Mouse (Mus musculus) MEL (cell line): ENCODE measurements around the gene Sorcs2. TPM values are rescaled to one million over a fixed set of nuclear protein-coding genes. Genes with fewer than 3 reads are reported as not detected.

Experiments
- DNase-seq: peaks from one replicate; pipeline ENCODE4 v3.0.0; 2011; ENCODE audit warnings: low read depth, low spot score
- H3K27ac ChIP-seq: 2 replicates; pipeline ENCODE4 v1.5.1; 2012; ENCODE audit warnings: low read depth, mild to moderate bottlenecking, control low read depth, low read length, moderate library complexity; ENCODE audit not compliant: control insufficient read depth
- H3K27me3 ChIP-seq, 2 experiments: fragments of 150-350 bp in 1 of 2; sonication (generic) in 1 of 2; 2 replicates each; pipeline ENCODE4 v1.6.1; 2012; ENCODE audit warnings: low read length in 2 of 2, mild to moderate bottlenecking in 2 of 2, improper control_type of control experiment in 1 of 2, moderate library complexity in 1 of 2; ENCODE audit not compliant: insufficient read depth in 2 of 2, control insufficient read depth in 1 of 2
- H3K36me3 ChIP-seq, 2 experiments: 2 replicates each; pipeline ENCODE4 v1.6.1; 2012 to 2014; ENCODE audit warnings: low read length in 2 of 2, improper control_type of control experiment in 1 of 2, inconsistent platforms in 1 of 2, mild to moderate bottlenecking in 1 of 2; ENCODE audit not compliant: insufficient read depth in 2 of 2, control insufficient read depth in 1 of 2
- H3K4me1 ChIP-seq, 2 experiments: fragments of 150-350 bp in 1 of 2; sonication (generic) in 1 of 2; 2 replicates each; pipeline ENCODE4 v1.6.1; 2012; ENCODE audit warnings: low read length in 2 of 2, improper control_type of control experiment in 1 of 2, mild to moderate bottlenecking in 1 of 2; ENCODE audit not compliant: insufficient read depth in 2 of 2, control insufficient read depth in 1 of 2
- H3K4me3 ChIP-seq, 2 experiments: fragments of 150-350 bp in 1 of 2; sonication (generic) in 1 of 2; 2 replicates each; pipeline ENCODE4 v1.5.1; 2012; ENCODE audit warnings: low read depth in 2 of 2, low read length in 2 of 2, mild to moderate bottlenecking in 2 of 2, moderate library complexity in 2 of 2, control low read depth in 1 of 2, improper control_type of control experiment in 1 of 2; ENCODE audit not compliant: control insufficient read depth in 1 of 2, insufficient read depth in 1 of 2
- H3K79me2 ChIP-seq: 2 replicates; pipeline ENCODE4 v1.6.1; 2012; ENCODE audit warnings: mild to moderate bottlenecking, low read length, moderate library complexity; ENCODE audit not compliant: control insufficient read depth, poor library complexity, insufficient read depth
- H3K9ac ChIP-seq: 2 replicates; pipeline ENCODE4 v1.6.1; 2012; ENCODE audit warnings: low read depth, mild to moderate bottlenecking, control low read depth, low read length, moderate library complexity; ENCODE audit not compliant: control insufficient read depth, poor library complexity, severe bottlenecking
- H3K9me3 ChIP-seq: fragments of 150-350 bp; sonication (generic); replicated peaks from 2 replicates; pipeline ENCODE4 v1.6.1; 2012; ENCODE audit warnings: mild to moderate bottlenecking, low read length, improper control_type of control experiment, moderate library complexity; ENCODE audit not compliant: insufficient read depth
- BHLHE40 ChIP-seq: IDR thresholded peaks from 2 replicates; pipeline ENCODE4 v1.6.1; 2012; ENCODE audit warnings: low read depth, mild to moderate bottlenecking, inconsistent platforms, low read length, improper control_type of control experiment, borderline replicate concordance
- CTCF ChIP-seq, 3 experiments: IDR thresholded peaks in 2 of 3; conservative IDR thresholded peaks in 1 of 3; 2 replicates each; pipeline ENCODE4 v1.5.1; 2011 to 2012; ENCODE audit warnings: low read length in 3 of 3, low read depth in 2 of 3, mild to moderate bottlenecking in 2 of 3, improper control_type of control experiment in 1 of 3, inconsistent platforms in 1 of 3, mixed read lengths in 1 of 3, moderate library complexity in 1 of 3; ENCODE audit not compliant: control insufficient read depth in 1 of 3, insufficient read depth in 1 of 3, poor library complexity in 1 of 3, severe bottlenecking in 1 of 3
- ELF1 ChIP-seq: IDR thresholded peaks from 2 replicates; pipeline ENCODE4 v1.6.1; 2014; ENCODE audit warnings: low read depth, mild to moderate bottlenecking, inconsistent platforms, low read length, improper control_type of control experiment, moderate library complexity
- ETS1 ChIP-seq: IDR thresholded peaks from 2 replicates; pipeline ENCODE4 v1.6.1; 2012; ENCODE audit warnings: low read depth, mild to moderate bottlenecking, inconsistent platforms, low read length, improper control_type of control experiment, moderate library complexity
- GATA1 ChIP-seq: IDR thresholded peaks from 2 replicates; pipeline ENCODE4 v1.6.1; 2011; ENCODE audit warnings: low read depth, low read length, improper control_type of control experiment
- HCFC1 ChIP-seq: IDR thresholded peaks from 2 replicates; pipeline ENCODE4 v1.6.1; 2012; ENCODE audit warnings: low read depth, mild to moderate bottlenecking, inconsistent platforms, low read length, improper control_type of control experiment, moderate library complexity
- JUND ChIP-seq: IDR thresholded peaks from 2 replicates; pipeline ENCODE4 v1.6.1; 2011; ENCODE audit warnings: low read depth, mild to moderate bottlenecking, improper control_type of control experiment, low read length
- KAT2A ChIP-seq: conservative IDR thresholded peaks from 2 replicates; pipeline ENCODE4 v1.6.1; 2012; ENCODE audit warnings: low read depth, low read length, improper control_type of control experiment, inconsistent platforms
- MAX ChIP-seq: IDR thresholded peaks from 2 replicates; pipeline ENCODE4 v1.6.1; 2011; ENCODE audit warnings: low read length, improper control_type of control experiment
- MAZ ChIP-seq: IDR thresholded peaks from 2 replicates; pipeline ENCODE4 v1.6.1; 2012; ENCODE audit warnings: low read depth, mild to moderate bottlenecking, inconsistent platforms, low read length, improper control_type of control experiment
- MXI1 ChIP-seq: IDR thresholded peaks from 2 replicates; pipeline ENCODE4 v1.6.1; 2011; ENCODE audit warnings: mild to moderate bottlenecking, low read depth, low read length, improper control_type of control experiment
- NELFE ChIP-seq: IDR thresholded peaks from 2 replicates; pipeline ENCODE4 v1.6.1; 2011; ENCODE audit warnings: low read depth, low read length, improper control_type of control experiment
- SIN3A ChIP-seq: IDR thresholded peaks from 2 replicates; pipeline ENCODE4 v1.6.1; 2012; ENCODE audit warnings: low read length, improper control_type of control experiment, inconsistent platforms
- TBP ChIP-seq: IDR thresholded peaks from 2 replicates; pipeline ENCODE4 v1.8.0; 2011; ENCODE audit warnings: low read depth, low read length, improper control_type of control experiment
- UBTF ChIP-seq: IDR thresholded peaks from 2 replicates; pipeline ENCODE4 v1.6.1; 2012; ENCODE audit warnings: low read depth, mild to moderate bottlenecking, inconsistent platforms, low read length, improper control_type of control experiment, moderate library complexity, borderline replicate concordance; ENCODE audit not compliant: insufficient read depth
- USF1 ChIP-seq: IDR thresholded peaks from 2 replicates; pipeline ENCODE4 v1.6.1; 2014; ENCODE audit warnings: low read depth, mild to moderate bottlenecking, inconsistent platforms, low read length, improper control_type of control experiment, moderate library complexity
- ZC3H11A ChIP-seq: IDR thresholded peaks from 2 replicates; pipeline ENCODE4 v1.6.1; 2012; ENCODE audit warnings: low read depth, mild to moderate bottlenecking, inconsistent platforms, low read length, improper control_type of control experiment
- ZMIZ1 ChIP-seq: IDR thresholded peaks from 2 replicates; pipeline ENCODE4 v1.6.1; 2012; ENCODE audit warnings: low read depth, mild to moderate bottlenecking, inconsistent platforms, low read length, improper control_type of control experiment, moderate library complexity
- ZNF384 ChIP-seq: IDR thresholded peaks from 2 replicates; pipeline ENCODE4 v1.6.1; 2012; ENCODE audit warnings: low read depth, mild to moderate bottlenecking, inconsistent platforms, low read length, improper control_type of control experiment
- polyA plus RNA-seq, 2 experiments: library from polyadenylated mRNA; stranded (reverse) in 1 of 2; unstranded in 1 of 2; fragments of >175 nt in 1 of 2; fragments of >200 nt in 1 of 2; gene quantifications; 2 replicates each; pipeline versions ENCODE4 v1.2.1 to v1.2.4; 2012; ENCODE audit warnings: low replicate concordance in 2 of 2, low read depth in 1 of 2; ENCODE audit not compliant: insufficient read length in 2 of 2, insufficient read depth in 1 of 2, missing spikeins in 1 of 2
- total RNA-seq: library from RNA; depleted of rRNA; stranded (reverse); fragments of 300-350 nt; gene quantifications from 2 replicates; pipeline ENCODE4 v1.2.3, GENCODE M21; 2012

Sorcs2 gene
- total and polyA plus RNA-seq, 3 experiments, result not detected

- Histone ChIP-seq H3K9me3 (no peaks in the 10 kb centered on the region), H3K36me3 (no peaks in the 10 kb centered on the region), H3K9ac (no peak overlapping the region), H3K27ac (no peak overlapping the region), H3K4me1 (no peaks in the 10 kb centered on the region), H3K4me3 (no peak overlapping the region), H3K27me3 (no peaks in the 10 kb centered on the region), H3K79me2 (no peaks in the 10 kb centered on the region)
- no peak for TF ChIP-seq ZMIZ1
- TF ChIP-seq ETS1, result no peak
- TF ChIP-seq BHLHE40, result no peak
- no peak for TF ChIP-seq ZNF384
- TF ChIP-seq USF1, result no peak
- no peak for TF ChIP-seq MAX
- no peak for TF ChIP-seq KAT2A
- TF ChIP-seq TBP, result no peak
- TF ChIP-seq HCFC1, result no peak
- no peak for TF ChIP-seq GATA1
- no peak for TF ChIP-seq MAZ
- no peak for TF ChIP-seq NELFE
- no peak for TF ChIP-seq CTCF (IDR thresholded peaks at IDR 0.05 in 2 of 3, conservative IDR thresholded peaks at IDR 0.05 in 1 of 3; ENCODE audit: control insufficient read depth in 1 of 3, insufficient read depth in 1 of 3, low read depth in 2 of 3, low read length in 3 of 3, poor library complexity in 1 of 3, severe bottlenecking in 1 of 3)
- TF ChIP-seq ZC3H11A, result no peak
- no peak for TF ChIP-seq MXI1
- TF ChIP-seq SIN3A, result no peak
- no peak for TF ChIP-seq UBTF
- DNase-seq, result no peak
Measured at GRCm38 (mm10) chr5:36426404-36426803, 28.5 kb upstream of the Sorcs2 start.

- Histone ChIP-seq H3K27ac (no peak overlapping the region), H3K9me3 (no peaks in the 10 kb centered on the region), H3K4me1 (no peaks in the 10 kb centered on the region), H3K79me2 (no peaks in the 10 kb centered on the region), H3K36me3 (no peaks in the 10 kb centered on the region), H3K4me3 (no peak overlapping the region), H3K9ac (no peak overlapping the region), H3K27me3 (no peaks in the 10 kb centered on the region)
- DNase-seq, result no peak
- no peak for TF ChIP-seq ELF1
- no peak for TF ChIP-seq HCFC1
- no peak for TF ChIP-seq JUND
Measured at GRCm38 (mm10) chr5:36424676-36425075, 26.7 kb upstream of the Sorcs2 start.
